Mouse (Mus musculus) midbrain, postnatal 0 days (tissue): Measurements from ENCODE around the gene Col6a4. TPM values are rescaled to one million over a fixed set of nuclear protein-coding genes. Genes with fewer than 3 reads are reported as not detected.
A peak's percentile ranks its signal among the peaks of the same experiment; 100 is the strongest.

Experiments used
- ATAC-seq: fragments of 200-750 bp; cut with Nextera tagmentation; 2 replicates; pipeline ENCODE4 v1.8.0; 2017; ENCODE audit warnings: moderate number of reproducible peaks, mild to moderate bottlenecking, moderate TSS enrichment, moderate library complexity; ENCODE audit not compliant: low FRiP score
- DNase-seq: peaks from one replicate; pipeline ENCODE4 v3.0.0-alpha.2; 2015; ENCODE audit warnings: low spot score
- H3K27ac ChIP-seq: fragments of 300-500 bp; sonication (generic); 2 replicates; pipeline ENCODE4 v1.5.1; 2014; ENCODE audit warnings: low read depth, mild to moderate bottlenecking, low read length, mixed read lengths
- H3K27me3 ChIP-seq: fragments of 300-500 bp; sonication (generic); 2 replicates; pipeline ENCODE4 v1.6.1; 2014; ENCODE audit warnings: low read length, control low read depth, mixed read lengths; ENCODE audit not compliant: insufficient read depth
- H3K36me3 ChIP-seq: fragments of 300-500 bp; sonication (generic); 2 replicates; pipeline ENCODE4 v1.6.1; 2014; ENCODE audit warnings: low read length, control low read depth, mixed read lengths; ENCODE audit not compliant: insufficient read depth
- H3K4me1 ChIP-seq: fragments of 300-500 bp; sonication (generic); 2 replicates; pipeline ENCODE4 v1.6.1; 2014; ENCODE audit warnings: mild to moderate bottlenecking, control low read depth, antibody characterized with exemption, low read length, mixed read lengths; ENCODE audit not compliant: insufficient read depth
- H3K4me2 ChIP-seq: fragments of 300-500 bp; sonication (generic); 2 replicates; pipeline ENCODE4 v1.6.1; 2014; ENCODE audit warnings: low read depth, mild to moderate bottlenecking, low read length, mixed read lengths; ENCODE audit not compliant: poor library complexity, severe bottlenecking
- H3K4me3 ChIP-seq: fragments of 300-500 bp; sonication (generic); 2 replicates; pipeline ENCODE4 v1.5.1; 2014; ENCODE audit warnings: low read depth, mild to moderate bottlenecking, low read length, moderate library complexity
- H3K9ac ChIP-seq: fragments of 300-500 bp; sonication (generic); replicated peaks from 2 replicates; pipeline ENCODE4 v1.6.1; 2014; ENCODE audit warnings: mild to moderate bottlenecking, low read length, moderate library complexity, mixed read lengths; ENCODE audit not compliant: poor library complexity, severe bottlenecking
- H3K9me3 ChIP-seq: fragments of 300-500 bp; sonication (generic); 2 replicates; pipeline ENCODE4 v1.6.1; 2016; ENCODE audit warnings: low read length, control low read depth
- CTCF ChIP-seq: IDR thresholded peaks from 2 replicates; pipeline ENCODE4 v1.5.1; 2016; ENCODE audit warnings: antibody characterized with exemption, mild to moderate bottlenecking
- WGBS: fragments of 180-500 bp; shearing (Covaris S2); extraction: QIAGEN DNeasy Blood & Tissue Kit; methylation state at CpG from one replicate; pipeline ENCODE4 v1.1.7; 2014; 5-methylcytosine and 5-hydroxymethylcytosine counted together
- polyA plus RNA-seq: library from polyadenylated mRNA; unstranded; fragments of >200 nt; fragmentation: Nextera tagmentation; extraction: Ambion mirVana; gene quantifications from 2 replicates; pipeline ENCODE4 v1.2.1, GENCODE M21; 2015
- total RNA-seq: library from RNA; depleted of rRNA; stranded (reverse); fragments of >200 nt; gene quantifications from 2 replicates; pipeline ENCODE4 v1.2.3, GENCODE M21; 2014

Col6a4 gene
- total and polyA plus RNA-seq, 2 experiments from 2014 or later, result 1.3 to 2.6 TPM

GRCm38 (mm10) chr9:105971351-105971894 is 125.2 kb downstream of the Col6a4 start:
- TF ChIP-seq CTCF, result no peak
- Histone ChIP-seq H3K9ac (no peak overlapping the region), H3K9me3 (no peaks in the 10 kb centered on the region), H3K4me2 (no peak overlapping the region), H3K27me3 (no peaks in the 10 kb centered on the region), H3K36me3 (no peaks in the 10 kb centered on the region), H3K4me3 (no peak overlapping the region), H3K27ac (no peak overlapping the region), H3K4me1 (no peaks in the 10 kb centered on the region)
- WGBS, result 93% methylated on average over 14 of the region's 14 CpGs
- ATAC-seq (no peak), DNase-seq (no peak)

GRCm38 (mm10) chr9:105970901-105971300 is 125.7 kb downstream of the Col6a4 start:
- Histone ChIP-seq H3K27ac (no peak overlapping the region), H3K4me3 (no peak overlapping the region), H3K36me3 (no peaks in the 10 kb centered on the region), H3K9ac (no peak overlapping the region), H3K9me3 (no peaks in the 10 kb centered on the region), H3K4me2 (no peak overlapping the region), H3K27me3 (no peaks in the 10 kb centered on the region), H3K4me1 (no peaks in the 10 kb centered on the region)
- no peak for TF ChIP-seq CTCF
- ATAC-seq (no peak), DNase-seq (no peak)
- WGBS, result 85% methylated on average over 5 of the region's 5 CpGs

DNA sequence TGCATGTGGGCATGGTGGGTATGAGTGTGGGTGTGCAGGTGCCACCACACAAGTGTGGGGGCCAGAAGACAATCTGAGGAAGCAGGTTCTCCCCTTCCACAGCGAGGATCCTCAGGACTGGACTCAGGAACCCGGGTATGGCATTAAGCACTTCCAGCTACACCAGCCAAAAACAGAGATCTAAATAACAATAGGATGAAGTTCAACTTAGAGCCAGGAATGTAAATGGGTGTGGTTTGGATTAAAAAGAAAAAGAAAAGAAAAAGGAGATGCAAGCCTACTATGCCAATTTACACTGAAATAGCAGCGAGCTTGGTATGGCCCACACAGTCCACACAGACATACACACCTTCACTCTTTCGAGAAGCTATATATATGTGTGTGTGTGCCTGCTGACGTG is 128.6 kb downstream of the Col6a4 start:
- H3K4me2 ChIP-seq, result no peak overlapping the region
- H3K27ac ChIP-seq, result no peak overlapping the region
- H3K36me3 ChIP-seq, result no peaks in the 10 kb centered on the region
- no peaks in the 10 kb centered on the region for H3K9me3 ChIP-seq
- H3K27me3 ChIP-seq, result no peaks in the 10 kb centered on the region
- no peak for TF ChIP-seq CTCF
- 67% methylated on average over 5 of the region's 5 CpGs for WGBS
- no peak overlapping the region for H3K9ac ChIP-seq
- ATAC-seq (no peak), DNase-seq (no peak)
- H3K4me1 ChIP-seq, result no peaks in the 10 kb centered on the region
- no peak overlapping the region for H3K4me3 ChIP-seq

DNA sequence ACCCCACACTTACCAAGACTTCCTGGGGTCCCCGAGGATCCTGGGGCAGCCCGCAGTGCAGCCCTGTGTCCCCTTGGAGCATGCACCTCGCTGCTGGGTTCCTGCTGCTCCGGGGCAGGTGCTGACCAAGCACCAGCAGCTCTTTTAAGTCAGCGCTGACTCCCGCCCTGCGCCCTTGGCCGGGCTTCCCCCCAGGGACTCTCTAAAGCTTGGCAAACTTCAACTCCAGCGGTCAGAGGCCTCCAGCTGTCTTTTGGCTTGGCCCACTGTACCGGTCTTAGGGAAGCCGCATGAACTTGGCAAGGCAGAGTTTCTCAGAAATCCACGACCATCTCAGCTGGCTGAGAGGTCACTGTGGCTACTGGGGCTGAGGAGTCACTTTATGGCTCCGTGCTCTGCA is 136.1 kb downstream of the Col6a4 start, which contains the start of gene Col6a5:
TSS of gene Col6a5 (minus strand) at position 111 of the 400 bp plus-strand sequence.
- Histone ChIP-seq H3K36me3 (no peaks in the 10 kb centered on the region), H3K4me2 (no peak within 1 kb of the TSS), H3K4me3 (no peak within 1 kb of the TSS), H3K27ac (no peak within 1 kb of the TSS), H3K9ac (no peak within 1 kb of the TSS), H3K4me1 (0 out of 2 replicates have a peak, but pooled peaks cover 5% of the 10 kb centered on the region), H3K27me3 (0 out of 2 replicates have a peak, but pooled peaks cover 6% of the 10 kb centered on the region), H3K9me3 (no peaks in the 10 kb centered on the region)
- DNase-seq (no peak), ATAC-seq (no peak)
- WGBS, result 18% methylated on average over 13 of the region's 13 CpGs
- no peak for TF ChIP-seq CTCF

- Histone ChIP-seq H3K27ac (no peak overlapping the region), H3K9me3 (no peaks in the 10 kb centered on the region), H3K4me2 (no peak overlapping the region), H3K4me3 (no peak overlapping the region), H3K27me3 (0 out of 2 replicates have a peak, but pooled peaks cover 6% of the 10 kb centered on the region), H3K36me3 (no peaks in the 10 kb centered on the region), H3K4me1 (0 out of 2 replicates have a peak, but pooled peaks cover 5% of the 10 kb centered on the region), H3K9ac (no peak overlapping the region)
- DNase-seq (no peak), ATAC-seq (no peak)
- WGBS, result 88% methylated on average over 1 of the region's 1 CpGs
- no peak for TF ChIP-seq CTCF
These were observed 137.5 kb downstream of the Col6a4 start for GRCm38 (mm10) chr9:105959116-105959515.

- WGBS, result 64% methylated on average over 1 of the region's 1 CpGs
These were observed 146.8 kb downstream of the Col6a4 start for GRCm38 (mm10) chr9:105949755-105950154.

More at GRCm38 (mm10) chr9:105949755-105950154, 146.8 kb downstream of the Col6a4 start:
- H3K9ac ChIP-seq, result no peak overlapping the region
- no peak overlapping the region for H3K4me3 ChIP-seq
- no peak overlapping the region for H3K27ac ChIP-seq
- H3K4me1 ChIP-seq, result no peaks in the 10 kb centered on the region
- DNase-seq, result peak; percentile 36
- H3K27me3 ChIP-seq, result no peaks in the 10 kb centered on the region
- no peaks in the 10 kb centered on the region for H3K9me3 ChIP-seq
- TF ChIP-seq CTCF, result 0 out of 2 replicates have a peak, but pooled peaks have one; percentile 21
- no peak overlapping the region for H3K4me2 ChIP-seq
- H3K36me3 ChIP-seq, result no peaks in the 10 kb centered on the region
- ATAC-seq, result no peak
